Mouse (Mus musculus) thymus, adult 2 months (tissue): ENCODE results near the gene Bcas3. TPM values are rescaled to one million over a fixed set of nuclear protein-coding genes. Genes with fewer than 3 reads are reported as not detected.

Source experiments
- DNase-seq: peaks from one replicate; pipeline ENCODE4 v3.0.0; 2021
- H3K27ac ChIP-seq: fragments of 200-500 bp; 2 replicates; pipeline ENCODE4 v1.5.1; 2012; ENCODE audit warnings: low read length, control low read depth; ENCODE audit not compliant: control insufficient read depth, insufficient read depth
- H3K27me3 ChIP-seq: fragments of 200-500 bp; 2 replicates; pipeline ENCODE4 v1.6.1; 2012; ENCODE audit warnings: mild to moderate bottlenecking, low read length, moderate library complexity, mixed read lengths; ENCODE audit not compliant: control insufficient read depth, insufficient read depth
- H3K36me3 ChIP-seq: fragments of 200-500 bp; 2 replicates; pipeline ENCODE4 v1.6.1; 2012; ENCODE audit warnings: mild to moderate bottlenecking, low read length, moderate library complexity; ENCODE audit not compliant: control insufficient read depth, insufficient read depth
- H3K4me1 ChIP-seq: fragments of 200-500 bp; replicated peaks from 2 replicates; pipeline ENCODE4 v1.6.1; 2012; ENCODE audit warnings: low read length; ENCODE audit not compliant: control insufficient read depth, insufficient read depth
- H3K4me3 ChIP-seq: fragments of 200-500 bp; 2 replicates; pipeline ENCODE4 v1.5.1; 2012; ENCODE audit warnings: mild to moderate bottlenecking, low read length, control low read depth, moderate library complexity; ENCODE audit not compliant: control insufficient read depth, insufficient read depth
- CTCF ChIP-seq: fragments of 200-500 bp; IDR thresholded peaks from 2 replicates; pipeline ENCODE4 v1.5.1; 2012; ENCODE audit warnings: mild to moderate bottlenecking, control low read depth, low read length, moderate library complexity, borderline replicate concordance; ENCODE audit not compliant: control insufficient read depth, poor library complexity, insufficient read depth; ENCODE audit errors: extremely low read depth
- POLR2A ChIP-seq: fragments of 200-500 bp; IDR thresholded peaks from 2 replicates; pipeline ENCODE4 v1.6.1; 2012; ENCODE audit warnings: mild to moderate bottlenecking, low read length, control low read depth, moderate library complexity; ENCODE audit not compliant: control insufficient read depth, poor library complexity, insufficient read depth; ENCODE audit errors: extremely low read depth
- WGBS: fragments of 180-500 bp; shearing (Covaris S2); methylation state at CpG from one replicate; pipeline ENCODE4 v1.1.7; 2018; 5-methylcytosine and 5-hydroxymethylcytosine counted together
- polyA plus RNA-seq: library from polyadenylated mRNA; depleted of rRNA; stranded (reverse); fragments of >200 nt; gene quantifications from 2 replicates; pipeline ENCODE4 v1.2.3, GENCODE M21; 2012

Gene Bcas3
- polyA plus RNA-seq, 1 experiment = 42.5 TPM

- 95% methylated on average over 3 of the region's 3 CpGs for WGBS
- Histone ChIP-seq H3K27me3 (no peaks in the 10 kb centered on the region), H3K4me1 (peaks cover 2% of the 10 kb centered on the region), H3K27ac (no peak overlapping the region), H3K36me3 (no peaks in the 10 kb centered on the region), H3K4me3 (no peak overlapping the region)
- DNase-seq = no peak
- TF ChIP-seq POLR2A = no peak
- no peak for TF ChIP-seq CTCF
Measured at GRCm38 (mm10) chr11:85572590-85572989, 219.6 kb downstream of the Bcas3 start.

- 9% methylated on average over 4 of the region's 4 CpGs for WGBS
- Histone ChIP-seq H3K4me1 (peaks cover 2% of the 10 kb centered on the region), H3K27ac (no peak overlapping the region; the same call in 1 of the 2 replicates), H3K36me3 (no peaks in the 10 kb centered on the region), H3K27me3 (no peaks in the 10 kb centered on the region), H3K4me3 (no peak overlapping the region)
- no peak for DNase-seq
- TF ChIP-seq CTCF = no peak
- no peak for TF ChIP-seq POLR2A
Measured at GRCm38 (mm10) chr11:85574496-85574895, 221.5 kb downstream of the Bcas3 start.

GRCm38 (mm10) chr11:85577816-85578645, 225.1 kb downstream of the Bcas3 start:
- no peaks in the 10 kb centered on the region for H3K36me3 ChIP-seq
- no peak overlapping the region for H3K4me3 ChIP-seq
- H3K4me1 ChIP-seq = peaks cover 2% of the 10 kb centered on the region
- TF ChIP-seq POLR2A = no peak
- H3K27ac ChIP-seq = no peak overlapping the region
- no peak for DNase-seq
- H3K27me3 ChIP-seq = no peaks in the 10 kb centered on the region
- 96% methylated on average over 15 of the region's 15 CpGs for whole genome bisulfite sequencing

- H3K27ac ChIP-seq = no peak overlapping the region
- no peak for DNase-seq
- H3K36me3 ChIP-seq = no peaks in the 10 kb centered on the region
- WGBS = 95% methylated on average over 8 of the region's 8 CpGs
- H3K4me3 ChIP-seq = no peak overlapping the region
- H3K4me1 ChIP-seq = no peaks in the 10 kb centered on the region
- no peaks in the 10 kb centered on the region for H3K27me3 ChIP-seq
- TF ChIP-seq POLR2A = no peak
- no peak for TF ChIP-seq CTCF
Measured at GRCm38 (mm10) chr11:85584086-85584485, 231.1 kb downstream of the Bcas3 start.

GRCm38 (mm10) chr11:85593636-85594035, 240.7 kb downstream of the Bcas3 start:
- no peaks in the 10 kb centered on the region for H3K4me1 ChIP-seq
- H3K36me3 ChIP-seq = no peaks in the 10 kb centered on the region
- no peak for TF ChIP-seq POLR2A
- no peak for TF ChIP-seq CTCF
- 97% methylated on average over 3 of the region's 3 CpGs for WGBS
- DNase-seq = no peak
- H3K27ac ChIP-seq = no peak overlapping the region
- no peak overlapping the region for H3K4me3 ChIP-seq
- no peaks in the 10 kb centered on the region for H3K27me3 ChIP-seq

GRCm38 (mm10) chr11:85599251-85599650, 246.3 kb downstream of the Bcas3 start:
- Histone ChIP-seq H3K4me1 (no peaks in the 10 kb centered on the region), H3K36me3 (no peaks in the 10 kb centered on the region), H3K4me3 (no peak overlapping the region), H3K27me3 (no peaks in the 10 kb centered on the region), H3K27ac (no peak overlapping the region)
- TF ChIP-seq CTCF = no peak
- no peak for TF ChIP-seq POLR2A
- DNase-seq = no peak

GRCm38 (mm10) chr11:85603546-85604322, 250.8 kb downstream of the Bcas3 start:
- Histone ChIP-seq H3K27me3 (no peaks in the 10 kb centered on the region), H3K4me1 (no peaks in the 10 kb centered on the region), H3K36me3 (no peaks in the 10 kb centered on the region), H3K4me3 (no peak overlapping the region), H3K27ac (no peak overlapping the region)
- DNase-seq = no peak
- TF ChIP-seq POLR2A (no peak), CTCF (no peak)
- over 99% methylated on average over 3 of the region's 3 CpGs for WGBS
